Mouse (Mus musculus): ENCODE results near the gene Ercc8. TPM values are rescaled to one million over a fixed set of nuclear protein-coding genes. Genes with fewer than 3 reads are reported as not detected.

Ercc8 gene
- total and polyA plus RNA-seq, 3 experiments = 4.7 to 5.9 (median 4.8) TPM

DNA sequence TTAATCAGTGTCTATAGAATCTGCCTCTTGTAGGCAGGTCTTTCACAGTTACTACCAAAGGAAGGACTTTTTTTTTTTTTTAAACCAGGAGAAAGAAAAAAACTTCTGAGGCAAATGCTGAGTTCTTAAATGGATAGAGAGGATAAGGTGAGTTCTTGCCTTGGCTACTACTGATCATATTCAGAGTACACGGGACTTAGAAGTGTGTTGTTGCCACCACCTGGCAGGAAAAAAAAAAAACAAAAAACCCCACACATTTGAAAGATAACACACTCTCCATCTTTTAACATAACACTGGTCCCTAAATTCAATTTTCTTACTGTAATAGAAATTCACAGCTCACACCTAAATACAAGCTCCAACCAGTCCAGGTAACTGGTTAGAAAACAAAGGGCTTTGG lies 30.6 kb upstream of the Ercc8 start:
- 41% methylated on average over 1 of the region's 1 CpGs for WGBS
- no peak overlapping the region for H3K4me3 ChIP-seq
- H3K79me2 ChIP-seq (replicated peaks; ENCODE audit: control insufficient read depth, insufficient read depth, low read length) = no peaks in the 10 kb centered on the region; the same call in 1 of the 2 replicates
- H3K36me3 ChIP-seq (ENCODE audit: control insufficient read depth, insufficient read depth, low read length) = no peaks in the 10 kb centered on the region; the same call in 1 of the 2 replicates
- H3K9ac ChIP-seq (ENCODE audit: low read depth, low read length) = no peak overlapping the region
- H3K27ac ChIP-seq = peak overlapping the region; percentile 70
- no peaks in the 10 kb centered on the region for H3K27me3 ChIP-seq (ENCODE audit: control insufficient read depth, insufficient read depth, low read length)
- H3K4me1 ChIP-seq (ENCODE audit: control insufficient read depth, insufficient read depth, low read length) = peaks cover 3% of the 10 kb centered on the region; the same call in 1 of the 2 replicates
- no peak for DNase-seq
- intact Hi-C loops (cut with DNase I) = loop anchor here (1.0 to 5.0 kb wide), 3 partner anchors 24 to 236 kb away; partner anchors contain the start of gene Smim15
- TF ChIP-seq CTCF (IDR thresholded peaks at IDR 0.05) (no peak), EP300 (IDR thresholded peaks at IDR 0.05; ENCODE audit: insufficient read depth, low read depth, low read length) (no peak), POLR2A (IDR thresholded peaks at IDR 0.05; ENCODE audit: insufficient read depth, low read depth, low read length) (no peak)

DNA sequence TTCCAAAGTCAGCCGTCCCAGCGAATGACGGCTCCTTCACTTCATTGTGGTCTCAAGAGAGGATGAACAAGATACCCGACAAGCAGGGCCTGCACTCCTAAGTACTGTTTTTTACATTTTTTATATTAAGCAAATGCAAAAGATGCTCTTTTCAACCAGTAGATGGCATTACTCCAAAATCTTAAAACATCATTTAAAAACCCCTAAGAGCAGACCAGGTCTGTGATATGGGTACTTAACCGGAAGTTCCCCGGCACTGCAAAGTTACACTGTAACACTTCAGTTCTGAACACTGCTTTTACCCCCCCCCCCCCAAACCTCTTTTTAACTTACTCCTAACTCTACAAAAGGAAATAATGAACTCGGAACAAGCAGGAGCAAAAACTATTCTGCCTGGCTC lies 29.5 kb upstream of the Ercc8 start:
- intact Hi-C loops (cut with DNase I) = loop anchor here (5.0 kb wide), 2 partner anchors 87 to 237 kb away; partner anchors contain the start of gene Smim15
- H3K79me2 ChIP-seq (replicated peaks; ENCODE audit: control insufficient read depth, insufficient read depth, low read length) = no peaks in the 10 kb centered on the region; the same call in 1 of the 2 replicates
- peak overlapping the region; percentile 13; the same call in 1 of the 2 replicates for H3K4me3 ChIP-seq
- H3K4me1 ChIP-seq (ENCODE audit: control insufficient read depth, insufficient read depth, low read length) = peaks cover 3% of the 10 kb centered on the region; the same call in 1 of the 2 replicates
- 28% methylated on average over 7 of the region's 7 CpGs for WGBS
- DNase-seq = peak; percentile 14 to 26
- no peaks in the 10 kb centered on the region; the same call in 1 of the 2 replicates for H3K36me3 ChIP-seq (ENCODE audit: control insufficient read depth, insufficient read depth, low read length)
- no peak overlapping the region for H3K9ac ChIP-seq (ENCODE audit: low read depth, low read length)
- H3K27me3 ChIP-seq (ENCODE audit: control insufficient read depth, insufficient read depth, low read length) = no peaks in the 10 kb centered on the region
- TF ChIP-seq CTCF (IDR thresholded peaks at IDR 0.05) (peak; percentile 52), POLR2A (IDR thresholded peaks at IDR 0.05; ENCODE audit: insufficient read depth, low read depth, low read length) (no peak)
- H3K27ac ChIP-seq = peak overlapping the region; percentile 70

DNA sequence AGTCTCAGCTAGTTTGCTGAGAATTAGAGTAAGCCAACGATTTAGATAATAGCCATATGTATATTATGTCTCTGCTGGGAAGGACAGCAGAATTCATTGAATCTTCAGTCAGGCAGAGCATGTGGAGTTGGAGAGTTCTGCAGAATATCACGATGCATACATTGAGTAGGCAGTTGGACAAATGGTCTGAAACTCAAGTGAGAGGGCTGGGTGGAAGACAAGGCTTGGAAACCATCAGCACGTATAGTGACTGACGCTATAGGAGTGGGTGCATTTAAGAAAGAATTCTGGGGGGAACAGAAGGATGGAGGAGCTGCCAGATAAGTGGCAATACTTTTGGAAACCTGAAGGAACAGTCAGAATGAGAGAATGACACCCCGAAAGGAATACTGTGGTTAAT lies 27.8 kb upstream of the Ercc8 start:
- DNase-seq = no peak
- no peaks in the 10 kb centered on the region; the same call in 1 of the 2 replicates for H3K79me2 ChIP-seq (replicated peaks; ENCODE audit: control insufficient read depth, insufficient read depth, low read length)
- intact Hi-C loops (cut with DNase I) = no loop called here
- WGBS = 95% methylated on average over 5 of the region's 5 CpGs
- no peaks in the 10 kb centered on the region; the same call in 1 of the 2 replicates for H3K36me3 ChIP-seq (ENCODE audit: control insufficient read depth, insufficient read depth, low read length)
- TF ChIP-seq CTCF (IDR thresholded peaks at IDR 0.05) (no peak), POLR2A (IDR thresholded peaks at IDR 0.05; ENCODE audit: insufficient read depth, low read depth, low read length) (no peak), EP300 (IDR thresholded peaks at IDR 0.05; ENCODE audit: insufficient read depth, low read depth, low read length) (no peak)
- peaks cover 3% of the 10 kb centered on the region; the same call in 1 of the 2 replicates for H3K4me1 ChIP-seq (ENCODE audit: control insufficient read depth, insufficient read depth, low read length)
- no peak overlapping the region for H3K4me3 ChIP-seq
- no peak overlapping the region for H3K9ac ChIP-seq (ENCODE audit: low read depth, low read length)
- H3K27me3 ChIP-seq (ENCODE audit: control insufficient read depth, insufficient read depth, low read length) = no peaks in the 10 kb centered on the region
- no peak overlapping the region for H3K27ac ChIP-seq

DNA sequence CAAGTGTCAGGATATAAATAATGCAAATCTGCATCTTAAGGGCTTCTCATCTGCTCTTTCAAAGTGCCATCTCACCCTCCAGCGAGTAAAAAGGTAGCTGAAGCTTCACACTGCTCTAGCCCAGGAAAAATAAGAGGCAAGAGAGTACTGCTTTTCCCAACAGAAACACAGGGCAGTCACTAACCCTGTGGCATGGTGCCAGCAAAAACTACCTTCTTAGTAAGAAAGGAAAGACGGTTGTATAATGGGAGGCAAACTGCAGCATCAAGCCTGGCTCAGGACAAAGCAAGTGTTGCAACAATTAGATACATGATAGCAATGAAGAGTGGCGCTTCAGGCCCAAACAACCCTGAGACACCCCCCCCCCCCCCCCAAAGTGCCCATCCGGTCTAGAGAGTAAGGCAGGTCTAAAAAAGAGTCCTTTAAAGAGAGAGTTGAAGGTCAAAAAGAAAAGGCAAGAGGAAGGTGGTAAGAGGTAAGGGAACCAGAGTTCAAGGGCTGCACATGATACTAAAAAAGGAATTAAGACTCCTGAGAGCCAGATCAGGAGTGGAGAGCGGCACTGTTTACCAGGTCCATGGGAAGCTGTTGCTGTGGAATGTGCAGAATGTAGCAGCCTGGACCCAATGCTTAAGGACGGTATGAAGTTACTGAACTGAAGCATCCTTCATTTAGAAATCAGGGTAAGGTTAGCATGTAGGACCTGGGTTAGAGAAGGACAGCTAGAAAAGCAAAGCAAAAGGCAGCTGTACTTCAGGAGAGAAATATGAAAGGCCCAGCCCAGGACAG lies 26.3 kb upstream of the Ercc8 start:
- 50% methylated on average over 6 of the region's 6 CpGs for whole genome bisulfite sequencing
- no peak overlapping the region for H3K9ac ChIP-seq (ENCODE audit: low read depth, low read length)
- H3K27ac ChIP-seq = no peak overlapping the region
- TF ChIP-seq EP300 (IDR thresholded peaks at IDR 0.05; ENCODE audit: insufficient read depth, low read depth, low read length) = no peak
- no peak for TF ChIP-seq CTCF (IDR thresholded peaks at IDR 0.05)
- no peak for TF ChIP-seq POLR2A (IDR thresholded peaks at IDR 0.05; ENCODE audit: insufficient read depth, low read depth, low read length)
- H3K36me3 ChIP-seq (ENCODE audit: control insufficient read depth, insufficient read depth, low read length) = no peaks in the 10 kb centered on the region; the same call in 1 of the 2 replicates
- no peaks in the 10 kb centered on the region for H3K27me3 ChIP-seq (ENCODE audit: control insufficient read depth, insufficient read depth, low read length)
- no peak for DNase-seq
- H3K4me1 ChIP-seq (ENCODE audit: control insufficient read depth, insufficient read depth, low read length) = peaks cover 3% of the 10 kb centered on the region; the same call in 1 of the 2 replicates
- no peaks in the 10 kb centered on the region for H3K79me2 ChIP-seq (replicated peaks; ENCODE audit: control insufficient read depth, insufficient read depth, low read length)
- H3K4me3 ChIP-seq = no peak overlapping the region
- intact Hi-C loops (cut with DNase I) = no loop called here

DNA sequence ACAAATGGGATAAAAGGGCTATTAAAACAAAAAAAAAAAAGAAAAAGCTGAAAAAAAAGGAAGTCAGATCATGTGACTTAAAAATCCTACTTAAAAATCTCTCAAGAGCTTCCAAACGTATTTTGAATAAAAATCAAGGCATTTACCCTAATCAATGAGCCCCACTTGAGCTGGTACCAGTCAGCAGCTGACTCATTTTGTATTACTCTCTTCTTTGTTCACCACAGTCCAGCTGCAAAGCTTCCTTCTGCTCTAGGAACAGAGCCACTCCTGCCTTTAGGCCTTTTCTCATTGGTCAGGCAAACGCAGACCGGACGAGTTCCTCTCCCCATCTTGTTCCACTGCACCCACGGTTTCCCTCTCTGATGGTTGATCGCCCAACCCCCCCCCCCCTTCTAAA lies 22.9 kb upstream of the Ercc8 start:
- intact Hi-C loops (cut with DNase I) = no loop called here
- H3K79me2 ChIP-seq (replicated peaks; ENCODE audit: control insufficient read depth, insufficient read depth, low read length) = no peaks in the 10 kb centered on the region
- H3K27me3 ChIP-seq (ENCODE audit: control insufficient read depth, insufficient read depth, low read length) = no peaks in the 10 kb centered on the region
- no peak for DNase-seq
- 87% methylated on average over 6 of the region's 6 CpGs for WGBS
- no peaks in the 10 kb centered on the region for H3K4me1 ChIP-seq (ENCODE audit: control insufficient read depth, insufficient read depth, low read length)
- H3K27ac ChIP-seq = no peak overlapping the region
- no peaks in the 10 kb centered on the region for H3K36me3 ChIP-seq (ENCODE audit: control insufficient read depth, insufficient read depth, low read length)
- H3K4me3 ChIP-seq = no peak overlapping the region
- no peak overlapping the region for H3K9ac ChIP-seq (ENCODE audit: low read depth, low read length)
- TF ChIP-seq EP300 (IDR thresholded peaks at IDR 0.05; ENCODE audit: insufficient read depth, low read depth, low read length) = no peak
- TF ChIP-seq CTCF (IDR thresholded peaks at IDR 0.05) = no peak

DNA sequence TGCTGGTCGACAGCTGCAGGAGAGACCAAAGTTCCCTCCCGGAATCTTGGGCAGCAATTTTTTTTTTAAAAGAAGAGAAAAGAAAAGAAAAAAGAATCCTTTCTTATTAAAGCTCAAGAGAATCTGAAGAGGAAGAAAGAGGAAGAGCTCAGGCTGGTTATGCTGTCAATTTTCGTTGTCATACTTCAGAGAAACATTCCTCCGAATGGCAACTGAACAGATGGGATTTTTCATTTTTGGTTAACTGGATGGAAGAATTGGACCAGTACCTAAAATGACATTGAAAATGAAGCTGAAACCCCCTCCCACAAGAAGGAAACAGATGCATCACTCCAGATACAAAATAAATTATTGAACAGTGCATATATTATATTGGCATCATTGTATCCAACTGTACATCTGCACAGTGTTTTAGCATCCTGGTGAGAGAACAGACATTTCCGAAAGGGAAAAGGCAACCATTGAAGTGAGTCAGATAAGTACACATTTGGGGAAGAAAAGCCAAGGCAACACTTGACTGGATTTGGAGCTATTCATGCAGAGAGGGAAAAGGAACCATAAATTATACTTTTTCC lies 20.0 kb upstream of the Ercc8 start:
- intact Hi-C loops (cut with DNase I) = no loop called here
- no peak overlapping the region for H3K9ac ChIP-seq (ENCODE audit: low read depth, low read length)
- no peak for DNase-seq
- no peak overlapping the region for H3K27ac ChIP-seq
- H3K4me3 ChIP-seq = no peak overlapping the region
- 78% methylated on average over 5 of the region's 5 CpGs for WGBS
- no peaks in the 10 kb centered on the region for H3K27me3 ChIP-seq (ENCODE audit: control insufficient read depth, insufficient read depth, low read length)
- no peaks in the 10 kb centered on the region for H3K36me3 ChIP-seq (ENCODE audit: control insufficient read depth, insufficient read depth, low read length)
- TF ChIP-seq POLR2A (IDR thresholded peaks at IDR 0.05; ENCODE audit: insufficient read depth, low read depth, low read length) (no peak), CTCF (IDR thresholded peaks at IDR 0.05) (no peak), EP300 (IDR thresholded peaks at IDR 0.05; ENCODE audit: insufficient read depth, low read depth, low read length) (no peak)
- no peaks in the 10 kb centered on the region for H3K79me2 ChIP-seq (replicated peaks; ENCODE audit: control insufficient read depth, insufficient read depth, low read length)
- H3K4me1 ChIP-seq (ENCODE audit: control insufficient read depth, insufficient read depth, low read length) = no peaks in the 10 kb centered on the region

All from heart, adult 2 months (tissue).